Mouse (Mus musculus) forebrain, embryonic 15.5 days (tissue): Measurements from ENCODE around the gene Srpk3. TPM values are rescaled to one million over a fixed set of nuclear protein-coding genes. Genes with fewer than 3 reads are reported as not detected.

Experiments
- ATAC-seq: fragments of 200-750 bp; cut with Nextera tagmentation; replicated peaks from 2 replicates; pipeline ENCODE4 v1.8.0; 2017; ENCODE audit warnings: mild to moderate bottlenecking, moderate TSS enrichment, moderate library complexity
- H3K27ac ChIP-seq: fragments of 300-500 bp; sonication (generic); replicated peaks from 2 replicates; pipeline ENCODE4 v1.5.1; 2015; ENCODE audit warnings: mild to moderate bottlenecking, inconsistent platforms
- H3K27me3 ChIP-seq: fragments of 300-500 bp; sonication (generic); 2 replicates; pipeline ENCODE4 v1.6.1; 2015; ENCODE audit warnings: inconsistent platforms
- H3K36me3 ChIP-seq: fragments of 300-500 bp; sonication (generic); 2 replicates; pipeline ENCODE4 v1.6.1; 2015; ENCODE audit warnings: mild to moderate bottlenecking, inconsistent platforms
- H3K4me1 ChIP-seq: fragments of 300-500 bp; sonication (generic); 2 replicates; pipeline ENCODE4 v1.6.1; 2015; ENCODE audit warnings: inconsistent platforms
- H3K4me2 ChIP-seq: fragments of 300-500 bp; sonication (generic); replicated peaks from 2 replicates; pipeline ENCODE4 v1.6.1; 2015; ENCODE audit warnings: mild to moderate bottlenecking, inconsistent platforms
- H3K4me3 ChIP-seq: fragments of 300-500 bp; sonication (generic); 2 replicates; pipeline ENCODE4 v1.5.1; 2015; ENCODE audit warnings: mild to moderate bottlenecking, inconsistent platforms
- H3K9ac ChIP-seq: fragments of 300-500 bp; sonication (generic); replicated peaks from 2 replicates; pipeline ENCODE4 v1.6.1; 2015; ENCODE audit warnings: mild to moderate bottlenecking, inconsistent platforms
- H3K9me3 ChIP-seq: fragments of 300-500 bp; sonication (generic); 2 replicates; pipeline ENCODE4 v1.6.1; 2016; ENCODE audit warnings: inconsistent platforms
- WGBS: fragments of 180-500 bp; shearing (Covaris S2); methylation state at CpG from one replicate; pipeline ENCODE4 v1.1.7; 2015; ENCODE audit warnings: mixed read lengths; 5-methylcytosine and 5-hydroxymethylcytosine counted together
- polyA plus RNA-seq: library from polyadenylated mRNA; unstranded; fragments of >200 nt; fragmentation: Nextera tagmentation; extraction: Ambion mirVana; gene quantifications from 2 replicates; pipeline ENCODE4 v1.2.1, GENCODE M21; 2015

The Srpk3 gene
- polyA plus RNA-seq, 1 experiment from 2014 or later, result 1.8 TPM

GRCm38 (mm10) chrX:73816596-73817314, 42.5 kb downstream of the Srpk3 start:
- H3K27me3 ChIP-seq, result no peaks in the 10 kb centered on the region
- no peaks in the 10 kb centered on the region for H3K9me3 ChIP-seq
- no peak overlapping the region for H3K9ac ChIP-seq
- no peak overlapping the region for H3K4me2 ChIP-seq
- no peak overlapping the region for H3K4me3 ChIP-seq
- 55% methylated on average over 3 of the region's 3 CpGs for WGBS
- no peaks in the 10 kb centered on the region for H3K36me3 ChIP-seq
- no peak for ATAC-seq
- no peak overlapping the region for H3K27ac ChIP-seq
- H3K4me1 ChIP-seq, result peaks cover 9% of the 10 kb centered on the region; the same call in 1 of the 2 replicates

- no peaks in the 10 kb centered on the region for H3K9me3 ChIP-seq
- no peaks in the 10 kb centered on the region for H3K27me3 ChIP-seq
- peaks cover 19% of the 10 kb centered on the region for H3K4me1 ChIP-seq
- 20% methylated on average over 17 of the region's 17 CpGs for WGBS
- peak overlapping the region; percentile 93; the same call in 1 of the 2 replicates for H3K27ac ChIP-seq
- peak; percentile 34 for ATAC-seq
- peak overlapping the region; percentile 75 for H3K4me3 ChIP-seq
- H3K36me3 ChIP-seq, result no peaks in the 10 kb centered on the region
- H3K9ac ChIP-seq, result peak overlapping the region; percentile 93
- peak overlapping the region; percentile 63 for H3K4me2 ChIP-seq
These were observed 49.5 kb downstream of the Srpk3 start for GRCm38 (mm10) chrX:73823747-73824146.

- Histone ChIP-seq H3K36me3 (no peaks in the 10 kb centered on the region), H3K9ac (peak within 1 kb of the TSS; percentile 93), H3K4me2 (peak within 1 kb of the TSS; percentile 63), H3K27me3 (no peaks in the 10 kb centered on the region), H3K27ac (peak within 1 kb of the TSS; percentile 93), H3K4me3 (peak within 1 kb of the TSS; percentile 75), H3K9me3 (no peaks in the 10 kb centered on the region), H3K4me1 (peaks cover 19% of the 10 kb centered on the region)
- 29% methylated on average over 71 of the region's 84 CpGs for WGBS
- ATAC-seq, result peak; percentile 89
These were observed 50.3 kb downstream of the Srpk3 start, which contains the start of gene Pdzd4 for GRCm38 (mm10) chrX:73824185-73825151. Gene Pdzd4, minus strand, starts transcription at chrX:73824969.

Other genes starting within 250 kb of the Srpk3 start
- 0.33 and 0.43 TPM in 2 replicates for gene Dusp9, start 135.0 kb upstream of the Srpk3 start, polyA plus RNA-seq
- gene Pnck, start 114.3 kb upstream of the Srpk3 start, polyA plus RNA-seq, result 105 and 109 TPM in 2 replicates
- 6.5 and 7.0 TPM in 2 replicates for gene Slc6a8, start 101.3 kb upstream of the Srpk3 start, polyA plus RNA-seq
- 98.3 and 101 TPM in 2 replicates for gene Bcap31, start 58.2 kb upstream of the Srpk3 start, polyA plus RNA-seq
- 11.1 and 12.0 TPM in 2 replicates for gene Abcd1, start 57.8 kb upstream of the Srpk3 start, polyA plus RNA-seq
- 0.14 and 0.15 TPM in 2 replicates for gene Plxnb3, start 17.3 kb upstream of the Srpk3 start, polyA plus RNA-seq
- 224 and 230 TPM in 2 replicates for gene Idh3g, start 12.5 kb downstream of the Srpk3 start, polyA plus RNA-seq
- 126 and 133 TPM in 2 replicates for gene Ssr4, start 12.6 kb downstream of the Srpk3 start, polyA plus RNA-seq
- gene Pdzd4, start 50.6 kb downstream of the Srpk3 start, polyA plus RNA-seq, result 3.9 and 4.0 TPM in 2 replicates
- gene Avpr2, start 117.7 kb downstream of the Srpk3 start, polyA plus RNA-seq, result 0.23 TPM in 1 of 2 replicates, not detected in the other
- 66.5 and 78.2 TPM in 2 replicates for gene L1cam, start 121.7 kb downstream of the Srpk3 start, polyA plus RNA-seq
- gene Arhgap4, start 147.5 kb downstream of the Srpk3 start, polyA plus RNA-seq, result 2.2 and 2.3 TPM in 2 replicates
- 108 and 110 TPM in 2 replicates for gene Naa10, start 147.5 kb downstream of the Srpk3 start, polyA plus RNA-seq
- 8.3 and 9.3 TPM in 2 replicates for gene Renbp, start 156.4 kb downstream of the Srpk3 start, polyA plus RNA-seq
- gene Hcfc1, start 192.0 kb downstream of the Srpk3 start, polyA plus RNA-seq, result 59.4 and 61.6 TPM in 2 replicates
- 33.3 and 38.2 TPM in 2 replicates for gene Irak1, start 249.5 kb downstream of the Srpk3 start, polyA plus RNA-seq